Mouse (Mus musculus) liver, adult 2 months (tissue): ENCODE results near the gene Wwox.

Experiments
- CTCF ChIP-seq: fragments of 200-500 bp; IDR thresholded peaks from 2 replicates; pipeline ENCODE4 v1.5.1; 2011; ENCODE audit warnings: low read depth, low read length, control low read depth
- POLR2A ChIP-seq: fragments of 200-500 bp; IDR thresholded peaks from 2 replicates; pipeline ENCODE4 v1.6.1; 2011; ENCODE audit warnings: low read length, control low read depth; ENCODE audit not compliant: insufficient read depth; ENCODE audit errors: extremely low read depth

DNA sequence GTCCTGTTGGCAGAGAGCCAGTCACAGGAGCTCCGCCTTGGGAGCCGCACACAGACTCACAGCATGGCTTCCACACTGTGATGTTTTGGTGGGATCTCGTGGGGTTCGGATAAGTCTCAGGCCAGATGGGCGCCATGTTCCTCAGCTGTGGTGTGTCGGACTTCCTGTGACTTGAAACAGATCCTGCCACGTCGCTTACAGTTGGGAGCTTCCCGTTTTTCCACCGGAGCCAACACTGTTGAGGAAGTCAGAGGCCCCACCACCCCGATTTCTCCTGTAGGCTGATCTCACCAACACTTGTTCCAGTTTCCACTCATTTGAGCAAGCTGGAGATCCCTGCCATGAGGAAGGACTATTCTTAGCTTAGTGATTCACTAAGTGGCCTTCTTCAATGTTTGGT is 34.1 kb downstream of the Wwox start:
- TF ChIP-seq CTCF (no peak), POLR2A (no peak)
